Mouse (Mus musculus): ENCODE data around the gene Psmb5.

GRCm38 (mm10) chr14:54592319-54592934, 25.4 kb downstream of the Psmb5 start:
- TF ChIP-seq CTCF (IDR thresholded peaks at IDR 0.05; ENCODE audit: insufficient read depth, low read length) = no peak
- TF ChIP-seq POLR2A (IDR thresholded peaks at IDR 0.05; ENCODE audit: borderline replicate concordance, extremely low read depth, low read depth, low read length) = no peak

Measured in lung, adult 2 months (tissue).